Mouse (Mus musculus) lung, embryonic 14.5 days (tissue): ENCODE data around the gene Ube2b. TPM values are rescaled to one million over a fixed set of nuclear protein-coding genes. Genes with fewer than 3 reads are reported as not detected.

Source experiments
- ATAC-seq: fragments of 200-750 bp; cut with Nextera tagmentation; 2 replicates; pipeline ENCODE4 v1.8.0; 2017; ENCODE audit warnings: mild to moderate bottlenecking, moderate TSS enrichment, moderate library complexity; ENCODE audit not compliant: insufficient read depth
- DNase-seq: peaks from one replicate; pipeline ENCODE4 v3.0.0-alpha.2; 2015
- H3K27ac ChIP-seq: fragments of 300-500 bp; sonication (generic); 2 replicates; pipeline ENCODE4 v1.5.1; 2014; ENCODE audit warnings: low read depth, mild to moderate bottlenecking, moderate library complexity
- H3K27me3 ChIP-seq: fragments of 300-500 bp; sonication (generic); 2 replicates; pipeline ENCODE4 v1.6.1; 2014; ENCODE audit warnings: low read length, control low read depth; ENCODE audit not compliant: insufficient read depth
- H3K36me3 ChIP-seq: fragments of 300-500 bp; sonication (generic); 2 replicates; pipeline ENCODE4 v1.6.1; 2014; ENCODE audit warnings: control low read depth; ENCODE audit not compliant: insufficient read depth
- H3K4me1 ChIP-seq: fragments of 300-500 bp; sonication (generic); 2 replicates; pipeline ENCODE4 v1.6.1; 2014; ENCODE audit warnings: antibody characterized with exemption, control low read depth; ENCODE audit not compliant: insufficient read depth
- H3K4me2 ChIP-seq: fragments of 300-500 bp; sonication (generic); 2 replicates; pipeline ENCODE4 v1.6.1; 2014; ENCODE audit warnings: mild to moderate bottlenecking
- H3K4me3 ChIP-seq: fragments of 300-500 bp; sonication (generic); 2 replicates; pipeline ENCODE4 v1.5.1; 2014; ENCODE audit warnings: low read depth, low read length
- H3K9ac ChIP-seq: fragments of 300-500 bp; sonication (generic); 2 replicates; pipeline ENCODE4 v1.6.1; 2014
- H3K9me3 ChIP-seq: fragments of 300-500 bp; sonication (generic); 2 replicates; pipeline ENCODE4 v1.6.1; 2016; ENCODE audit warnings: low read depth, low read length, control low read depth
- CTCF ChIP-seq: IDR thresholded peaks from 2 replicates; pipeline ENCODE4 v1.5.1; 2016; ENCODE audit warnings: antibody characterized with exemption, low read depth
- WGBS: fragments of 180-500 bp; shearing (Covaris S2); extraction: QIAGEN DNeasy Blood & Tissue Kit; methylation state at CpG from one replicate; pipeline ENCODE4 v1.1.7; 2014; 5-methylcytosine and 5-hydroxymethylcytosine counted together
- polyA plus RNA-seq: library from polyadenylated mRNA; unstranded; fragments of >200 nt; fragmentation: Nextera tagmentation; extraction: Ambion mirVana; gene quantifications from 2 replicates; pipeline ENCODE4 v1.2.1, GENCODE M21; 2014

Gene Ube2b
- polyA plus RNA-seq, 1 experiment from 2014 or later: 128 TPM

DNA sequence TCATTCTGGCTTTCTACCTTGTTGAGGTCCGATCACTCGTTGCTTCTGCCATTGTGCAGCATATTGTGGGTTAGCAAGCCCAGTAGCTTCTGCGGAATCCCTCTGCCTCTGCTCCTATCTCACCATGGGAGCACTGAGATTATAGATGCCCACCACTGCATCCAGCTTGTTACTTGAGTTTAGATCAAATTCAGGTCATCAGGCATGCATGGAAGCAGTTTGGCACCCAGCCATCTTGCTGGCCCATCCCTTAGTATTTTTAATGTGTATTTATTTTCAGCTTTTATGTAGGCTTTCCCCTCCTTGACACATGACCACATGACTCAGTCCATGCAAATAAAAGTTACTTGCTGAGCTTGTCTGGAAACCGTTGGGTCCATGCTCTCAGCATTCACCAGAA lies 42.8 kb downstream of the Ube2b start:
- no peak for ATAC-seq
- Histone ChIP-seq H3K4me2 (no peak overlapping the region), H3K9ac (no peak overlapping the region), H3K4me3 (no peak overlapping the region), H3K4me1 (no peaks in the 10 kb centered on the region), H3K27ac (no peak overlapping the region), H3K36me3 (no peaks in the 10 kb centered on the region), H3K9me3 (no peaks in the 10 kb centered on the region), H3K27me3 (no peaks in the 10 kb centered on the region)
- no peak for TF ChIP-seq CTCF
- peak; percentile 10 for DNase-seq
- WGBS: 74% methylated on average over 4 of the region's 4 CpGs

DNA sequence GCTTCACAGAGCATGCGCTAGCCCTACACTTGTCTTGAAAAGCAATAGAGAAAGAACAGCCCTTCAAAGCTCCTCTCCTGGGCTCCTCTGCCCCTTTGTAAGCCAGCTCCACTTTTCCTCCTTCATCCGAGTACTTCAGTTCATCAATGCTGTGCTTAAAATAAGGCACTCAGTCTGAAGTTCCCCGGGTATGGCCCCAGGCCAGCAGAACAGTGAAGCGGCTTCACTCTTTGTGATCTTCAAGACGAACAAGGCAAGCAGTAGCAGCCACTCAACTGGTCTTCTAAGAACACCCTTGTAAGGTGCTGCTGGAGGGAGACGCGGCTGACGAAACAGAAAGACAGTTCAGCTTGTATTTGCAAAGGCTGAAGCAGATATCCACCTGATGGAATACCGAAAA lies 44.5 kb downstream of the Ube2b start:
- Histone ChIP-seq H3K27me3 (no peaks in the 10 kb centered on the region), H3K36me3 (no peaks in the 10 kb centered on the region), H3K4me3 (no peak overlapping the region), H3K4me1 (no peaks in the 10 kb centered on the region), H3K9me3 (no peaks in the 10 kb centered on the region), H3K4me2 (no peak overlapping the region), H3K27ac (no peak overlapping the region), H3K9ac (no peak overlapping the region)
- TF ChIP-seq CTCF: no peak
- ATAC-seq: no peak
- DNase-seq: peak; percentile 35
- 54% methylated on average over 9 of the region's 9 CpGs for WGBS

DNA sequence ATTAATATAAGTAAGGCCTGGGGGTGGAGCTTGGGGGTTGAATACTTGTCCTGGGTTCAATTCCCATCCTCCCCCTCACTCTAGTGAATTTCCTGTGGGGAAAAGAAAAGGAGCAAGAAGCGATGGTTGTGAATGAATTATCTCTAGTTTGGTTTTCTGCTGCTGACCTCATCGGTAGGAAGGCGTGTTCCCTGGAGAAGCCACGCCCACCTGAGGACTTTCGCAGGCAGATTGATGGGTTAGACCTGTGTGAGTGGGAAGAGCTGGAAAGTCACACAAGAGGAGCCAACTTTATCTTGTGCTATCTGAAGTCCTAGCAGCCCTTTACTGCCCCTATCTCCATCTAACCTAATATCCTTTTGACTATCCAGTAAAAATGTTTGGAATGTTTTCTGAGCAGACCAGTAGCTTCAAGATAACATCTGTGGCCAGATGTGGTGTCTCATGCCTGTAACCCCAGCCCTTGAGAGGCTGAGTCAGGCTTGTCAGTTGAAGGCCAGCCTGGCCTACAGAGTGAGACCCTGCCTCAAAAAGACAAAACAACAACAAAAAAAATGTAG lies 48.6 kb downstream of the Ube2b start:
- no peak overlapping the region for H3K27ac ChIP-seq

GRCm38 (mm10) chr11:51949919-51950318 lies 50.6 kb downstream of the Ube2b start:
- H3K4me2 ChIP-seq: no peak overlapping the region

More for the DNA sequence above, 48.6 kb downstream of the Ube2b start:
- Histone ChIP-seq H3K27me3 (no peaks in the 10 kb centered on the region), H3K36me3 (no peaks in the 10 kb centered on the region), H3K4me3 (no peak overlapping the region), H3K4me1 (no peaks in the 10 kb centered on the region), H3K4me2 (no peak overlapping the region), H3K9ac (no peak overlapping the region), H3K9me3 (no peaks in the 10 kb centered on the region)
- DNase-seq (no peak), ATAC-seq (no peak)
- TF ChIP-seq CTCF: no peak
- 42% methylated on average over 5 of the region's 5 CpGs for WGBS

DNA sequence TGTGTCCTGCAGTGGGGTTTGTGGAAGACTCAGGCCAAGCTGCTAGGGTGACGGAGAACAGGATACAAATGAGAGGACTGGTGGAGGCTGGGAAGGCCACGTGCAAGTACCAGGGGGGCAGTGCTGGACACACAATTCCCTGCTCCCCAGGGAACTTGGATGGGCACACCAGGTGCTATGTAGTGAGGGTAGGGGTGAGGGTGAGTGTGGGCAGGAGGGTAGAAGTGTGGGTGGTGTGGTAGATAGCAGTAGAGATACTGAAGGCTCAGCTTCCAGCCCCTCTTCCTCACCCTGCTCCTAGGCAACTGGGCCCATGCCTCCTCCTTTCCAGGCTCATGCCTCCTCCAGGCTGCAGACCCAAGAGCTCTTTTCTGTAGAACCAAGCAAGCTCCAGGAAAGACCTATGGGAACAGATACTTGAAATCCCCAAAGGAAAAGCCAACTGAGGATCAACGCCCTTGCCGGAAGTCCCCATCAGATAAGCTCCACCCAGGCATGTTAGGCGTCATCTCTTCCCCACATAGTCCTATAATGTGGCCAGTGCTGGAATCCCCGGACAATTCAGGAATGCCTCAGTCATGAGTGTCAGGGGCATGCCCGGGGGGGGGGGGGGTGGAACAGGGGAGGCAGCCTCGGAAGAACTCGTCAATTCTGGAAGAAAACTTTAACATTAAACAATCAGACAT lies 51.3 kb downstream of the Ube2b start:
- Histone ChIP-seq H3K27me3 (no peaks in the 10 kb centered on the region), H3K4me1 (no peaks in the 10 kb centered on the region), H3K27ac (no peak overlapping the region), H3K9me3 (no peaks in the 10 kb centered on the region), H3K36me3 (no peaks in the 10 kb centered on the region), H3K9ac (no peak overlapping the region), H3K4me3 (no peak overlapping the region), H3K4me2 (no peak overlapping the region)
- WGBS: 56% methylated on average over 9 of the region's 9 CpGs
- DNase-seq (no peak), ATAC-seq (no peak)
- no peak for TF ChIP-seq CTCF

More at GRCm38 (mm10) chr11:51949919-51950318, 50.6 kb downstream of the Ube2b start:
- Histone ChIP-seq H3K4me3 (no peak overlapping the region), H3K36me3 (no peaks in the 10 kb centered on the region), H3K27ac (no peak overlapping the region), H3K27me3 (no peaks in the 10 kb centered on the region), H3K9ac (no peak overlapping the region), H3K4me1 (no peaks in the 10 kb centered on the region), H3K9me3 (no peaks in the 10 kb centered on the region)
- DNase-seq: no peak
- ATAC-seq: no peak
- no peak for TF ChIP-seq CTCF
- WGBS: 88% methylated on average over 9 of the region's 9 CpGs

- no peak for TF ChIP-seq CTCF
- H3K4me2 ChIP-seq: no peak overlapping the region
- no peak overlapping the region for H3K4me3 ChIP-seq
- H3K4me1 ChIP-seq: no peaks in the 10 kb centered on the region
- no peaks in the 10 kb centered on the region for H3K27me3 ChIP-seq
- no peak for DNase-seq
- H3K36me3 ChIP-seq: no peaks in the 10 kb centered on the region
- no peak overlapping the region for H3K9ac ChIP-seq
- no peak for ATAC-seq
- WGBS: 65% methylated on average over 6 of the region's 6 CpGs
- no peak overlapping the region for H3K27ac ChIP-seq
- H3K9me3 ChIP-seq: no peaks in the 10 kb centered on the region
Measured at GRCm38 (mm10) chr11:51946144-51946543, 54.4 kb downstream of the Ube2b start.

GRCm38 (mm10) chr11:51945548-51945947 lies 55.0 kb downstream of the Ube2b start:
- H3K4me2 ChIP-seq: no peak overlapping the region
- no peak overlapping the region for H3K9ac ChIP-seq
- WGBS: 6% methylated on average over 8 of the region's 8 CpGs

More at GRCm38 (mm10) chr11:51945548-51945947, 55.0 kb downstream of the Ube2b start:
- Histone ChIP-seq H3K27me3 (no peaks in the 10 kb centered on the region), H3K27ac (no peak overlapping the region), H3K4me3 (no peak overlapping the region), H3K4me1 (no peaks in the 10 kb centered on the region), H3K9me3 (no peaks in the 10 kb centered on the region), H3K36me3 (no peaks in the 10 kb centered on the region)
- ATAC-seq: no peak
- no peak for DNase-seq
- TF ChIP-seq CTCF: no peak
